In the genomic region with DNA sequence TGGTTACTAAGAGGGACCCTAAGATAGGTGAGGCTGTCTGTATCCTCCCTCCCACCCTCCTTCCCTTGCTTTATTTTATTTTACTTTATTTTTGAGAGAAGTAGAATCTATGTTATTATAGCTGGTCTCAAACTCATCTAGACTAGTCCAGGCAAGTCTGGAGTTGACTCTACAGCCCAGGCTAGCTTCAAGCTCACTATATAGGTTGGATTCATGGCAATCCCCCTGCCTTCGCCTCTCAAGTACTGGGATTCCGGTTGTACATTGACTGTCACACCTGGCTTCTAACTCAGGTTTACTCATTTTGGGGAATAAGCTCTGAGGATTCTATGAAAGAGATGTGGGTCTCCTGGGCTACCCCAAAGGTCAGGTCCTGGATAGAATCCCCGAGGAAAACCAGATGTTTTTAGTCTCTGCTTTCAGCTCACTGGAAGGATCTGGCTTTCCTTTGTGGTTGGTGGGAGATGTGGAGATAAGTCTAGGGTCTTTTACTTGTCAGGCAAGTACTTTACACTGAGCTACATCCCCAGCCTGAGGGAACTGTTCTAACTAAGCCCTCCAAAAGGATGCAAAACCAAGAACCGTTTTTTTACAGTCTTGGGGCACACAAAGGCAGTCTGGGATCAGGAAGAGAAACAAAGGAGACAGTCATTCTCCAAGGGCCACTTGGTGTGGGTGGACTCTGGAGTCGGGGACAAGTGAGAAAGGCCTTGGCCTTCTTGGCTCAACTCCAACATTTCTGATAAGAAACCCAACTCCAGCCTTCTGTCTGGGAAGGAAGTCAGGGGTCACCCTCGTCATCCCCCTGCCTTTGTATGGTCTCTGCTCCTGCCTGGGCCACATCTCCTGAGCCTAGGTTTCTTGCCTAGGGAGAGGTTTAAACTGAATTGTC, we compare ENCODE assay signal across 8 mouse cellular contexts. TPM values are rescaled to one million over a fixed set of nuclear protein-coding genes. Genes with fewer than 3 reads are reported as not detected.
DNase-seq lines count a peak whose midpoint lies in the region; ATAC-seq and TF ChIP-seq lines count a peak whose summit lies in the region.

No protein-coding gene starts in this region.

- H3K27ac ChIP-seq in layer of hippocampus, adult 2 months: peak overlapping the region; percentile 100
- peak overlapping the region; percentile 72 for H3K27ac ChIP-seq in heart, embryonic 16.5 days (ENCODE audit: low read length)
- H3K27ac ChIP-seq in limb, embryonic 15.5 days: peak overlapping the region; percentile 96

- H3K4me2 ChIP-seq in heart, embryonic 16.5 days (ENCODE audit: low read depth, low read length): peak overlapping the region; percentile 86
- peak overlapping the region; percentile 85 for H3K4me2 ChIP-seq in limb, embryonic 15.5 days

- no peak for ATAC-seq in heart, embryonic 16.5 days (replicated peaks; ENCODE audit: extremely low read depth, insufficient read depth, low FRiP score)
- no peak for ATAC-seq in limb, embryonic 15.5 days (ENCODE audit: insufficient number of reproducible peaks, low FRiP score, low TSS enrichment, low read depth)

- 39% methylated on average over 6 of the region's 6 CpGs for WGBS in heart, embryonic 16.5 days
- 35% methylated on average over 6 of the region's 6 CpGs for WGBS in limb, embryonic 15.5 days

- no peak for TF ChIP-seq POLR2A in brain, embryonic 14.5 days (IDR thresholded peaks at IDR 0.05; ENCODE audit: borderline replicate concordance, extremely low read depth, insufficient read depth, insufficient read length, poor library complexity, severe bottlenecking)

- no peak for DNase-seq in layer of hippocampus, adult 2 months (ENCODE audit: low spot score in 2 of 2)
- no peak for DNase-seq in layer of hippocampus, adult 18-20 months (ENCODE audit: low spot score in 2 of 2)
- peak; percentile 29 for DNase-seq in brain, embryonic 14.5 days (ENCODE audit: low read depth)
- DNase-seq in yolk sac, embryonic 10.5 days (ENCODE audit: low spot score): peak; percentile 48
- no peak for DNase-seq in right cerebral cortex, postnatal 25 days
- no peak for DNase-seq in layer of hippocampus, adult 9-11 months

- H3K9ac ChIP-seq in heart, embryonic 16.5 days (ENCODE audit: low read length): peak overlapping the region; percentile 99
- H3K9ac ChIP-seq in limb, embryonic 15.5 days: no peak overlapping the region

- H3K4me3 ChIP-seq in layer of hippocampus, adult 2 months: peak overlapping the region; percentile 73
- no peak overlapping the region for H3K4me3 ChIP-seq in heart, embryonic 16.5 days (ENCODE audit: low read length)
- H3K4me3 ChIP-seq in limb, embryonic 15.5 days: peak overlapping the region; percentile 91; the same call in 1 of the 2 replicates

- H3K4me1 ChIP-seq in heart, embryonic 16.5 days (ENCODE audit: control insufficient read depth, insufficient read depth, low read length): peaks cover 27% of the 10 kb centered on the region
- peaks cover 43% of the 10 kb centered on the region for H3K4me1 ChIP-seq in limb, embryonic 15.5 days

- no peak for TF ChIP-seq CTCF in layer of hippocampus, adult 2 months (conservative IDR thresholded peaks at IDR 0.05)
- TF ChIP-seq CTCF in brain, embryonic 14.5 days (IDR thresholded peaks at IDR 0.05; ENCODE audit: borderline replicate concordance, extremely low read depth, insufficient read depth, insufficient read length): no peak

- H3K36me3 ChIP-seq in heart, embryonic 16.5 days (ENCODE audit: control insufficient read depth, insufficient read depth): no peaks in the 10 kb centered on the region
- no peaks in the 10 kb centered on the region for H3K36me3 ChIP-seq in limb, embryonic 15.5 days

- H3K9me3 ChIP-seq in heart, embryonic 16.5 days (replicated peaks; ENCODE audit: control insufficient read depth, low read length): no peaks in the 10 kb centered on the region
- no peaks in the 10 kb centered on the region for H3K9me3 ChIP-seq in limb, embryonic 15.5 days

- no peaks in the 10 kb centered on the region for H3K27me3 ChIP-seq in heart, embryonic 16.5 days (ENCODE audit: control insufficient read depth, insufficient read depth, low read length)
- no peaks in the 10 kb centered on the region for H3K27me3 ChIP-seq in limb, embryonic 15.5 days

RNA-seq across cellular contexts. Expression of gene Ddit4, which starts 3.0 kb away (rescaled TPM):
- 10 to 100 TPM; 63.6 to 66.7 TPM for total RNA-seq in layer of hippocampus, adult 2 months (2021)
- total RNA-seq in layer of hippocampus, adult 18-20 months (2021): 10 to 100 TPM; 69.7 to 89.5 TPM
- polyA plus RNA-seq in brain, embryonic 14.5 days (2012; rRNA removed): 82.4 and 114 TPM in 2 replicates
- polyA plus RNA-seq in heart, embryonic 16.5 days (2015; fragmentation: Nextera tagmentation; extraction: Ambion mirVana): 29.0 and 31.9 TPM in 2 replicates
- 63.6 and 77.1 TPM in 2 replicates for polyA plus RNA-seq in limb, embryonic 15.5 days (2015; fragmentation: Nextera tagmentation; extraction: Ambion mirVana)

RNA-seq across cellular contexts. Expression of gene Ascc1, which starts 54.0 kb away (rescaled TPM):
- total RNA-seq in layer of hippocampus, adult 2 months (2021): 10 to 100 TPM; 15.3 to 17.2 TPM
- total RNA-seq in layer of hippocampus, adult 18-20 months (2021): 10 to 100 TPM; 15.4 to 17.9 TPM
- polyA plus RNA-seq in brain, embryonic 14.5 days (2012; rRNA removed): 32.8 and 36.3 TPM in 2 replicates
- 41.9 and 44.1 TPM in 2 replicates for polyA plus RNA-seq in heart, embryonic 16.5 days (2015; fragmentation: Nextera tagmentation; extraction: Ambion mirVana)
- polyA plus RNA-seq in limb, embryonic 15.5 days (2015; fragmentation: Nextera tagmentation; extraction: Ambion mirVana): 41.3 and 44.4 TPM in 2 replicates

RNA-seq across cellular contexts. Expression of gene Anapc16, which starts 54.3 kb away (rescaled TPM):
- 10 to 100 TPM; 64.8 to 71.4 TPM for total RNA-seq in layer of hippocampus, adult 2 months (2021)
- 10 to 100 TPM; 66.9 to 73.1 TPM for total RNA-seq in layer of hippocampus, adult 18-20 months (2021)
- 85.9 and 112 TPM in 2 replicates for polyA plus RNA-seq in brain, embryonic 14.5 days (2012; rRNA removed)
- polyA plus RNA-seq in heart, embryonic 16.5 days (2015; fragmentation: Nextera tagmentation; extraction: Ambion mirVana): 89.3 and 90.1 TPM in 2 replicates
- 97.5 and 110 TPM in 2 replicates for polyA plus RNA-seq in limb, embryonic 15.5 days (2015; fragmentation: Nextera tagmentation; extraction: Ambion mirVana)

Comparison
In these comparisons a context has a peak if more than half of its experiments do, and no peak if none do; other contexts are left out.
1. DNase-seq: peak in brain, embryonic 14.5 days (single experiment) and yolk sac, embryonic 10.5 days (single experiment); none in layer of hippocampus, adult 2 months (0 of 2), layer of hippocampus, adult 18-20 months (0 of 2), right cerebral cortex, postnatal 25 days (single experiment) and layer of hippocampus, adult 9-11 months (single experiment).
2. Peak in every context shown above with its lines, with median percentiles within 50 percentile points of each other: H3K27ac ChIP-seq.